Mouse (Mus musculus) adrenal gland, adult (tissue): ENCODE results near the gene Uspl1.

Experiments
- DNase-seq, 2 experiments: peaks; one replicate each; pipeline ENCODE4 v3.0.0; 2022 to 2023; ENCODE audit warnings: low spot score in 1 of 2; ENCODE audit not compliant: inconsistent age in 2 of 2

Uspl1 gene

DNA sequence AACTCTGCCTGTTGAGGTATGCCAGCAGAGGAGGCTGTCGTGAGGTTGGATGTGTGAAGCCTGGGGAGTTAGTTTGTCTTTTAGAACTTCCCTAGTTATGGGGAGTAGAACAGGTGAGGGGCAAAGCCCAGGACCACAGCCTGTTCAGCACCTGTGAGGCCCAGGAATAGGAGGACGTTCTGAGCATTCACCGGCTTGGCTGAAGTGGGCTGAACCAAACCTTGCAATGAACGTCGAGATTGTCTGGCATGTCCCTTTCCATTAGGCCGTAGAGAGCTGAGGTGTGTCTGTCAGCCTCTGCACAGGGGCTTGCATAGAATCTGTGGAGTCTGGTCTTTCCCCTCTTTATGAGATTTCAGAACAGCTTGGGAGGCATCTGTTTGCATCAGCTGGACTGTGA is 23.5 kb downstream of the Uspl1 start:
- DNase-seq: no peak

DNA sequence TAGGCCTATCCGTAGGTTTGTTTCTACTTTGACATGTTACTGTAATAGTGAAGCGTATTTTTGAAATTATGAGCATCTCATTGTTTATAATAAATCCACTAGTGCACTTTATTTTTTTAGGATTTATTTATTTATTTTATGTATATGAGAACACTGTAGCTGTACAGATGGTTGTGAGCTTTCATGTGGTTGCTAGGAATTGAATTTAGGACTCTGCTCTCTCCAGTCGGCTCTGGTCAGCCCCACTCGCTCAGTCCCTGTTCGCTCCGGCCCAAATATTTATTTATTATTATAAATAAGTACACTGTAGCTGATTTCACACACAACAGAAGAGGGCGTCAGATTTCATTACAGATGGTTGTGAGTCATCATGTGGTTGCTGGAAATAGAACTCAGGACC is 24.6 kb downstream of the Uspl1 start:
- no peak for DNase-seq

DNA sequence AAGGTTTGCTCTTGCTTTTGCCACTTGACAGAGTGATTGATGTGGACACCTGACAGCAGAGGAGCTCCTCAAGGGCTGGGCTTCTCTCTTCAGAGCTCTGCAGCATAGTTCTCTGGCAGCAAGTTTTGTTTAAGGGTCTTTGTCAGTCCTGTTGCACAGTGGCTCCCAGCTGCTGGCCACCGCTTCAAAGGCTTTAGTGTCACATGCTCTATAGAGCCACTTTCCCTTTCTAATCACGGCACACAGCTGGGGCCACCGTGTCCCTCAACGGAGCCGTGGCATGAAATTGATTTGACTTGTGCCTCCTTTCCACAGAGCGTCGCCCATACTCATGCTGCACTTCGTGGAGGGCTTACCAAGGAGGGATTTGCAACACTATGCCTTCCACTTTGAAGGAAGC is 25.2 kb downstream of the Uspl1 start:
- no peak for DNase-seq

DNA sequence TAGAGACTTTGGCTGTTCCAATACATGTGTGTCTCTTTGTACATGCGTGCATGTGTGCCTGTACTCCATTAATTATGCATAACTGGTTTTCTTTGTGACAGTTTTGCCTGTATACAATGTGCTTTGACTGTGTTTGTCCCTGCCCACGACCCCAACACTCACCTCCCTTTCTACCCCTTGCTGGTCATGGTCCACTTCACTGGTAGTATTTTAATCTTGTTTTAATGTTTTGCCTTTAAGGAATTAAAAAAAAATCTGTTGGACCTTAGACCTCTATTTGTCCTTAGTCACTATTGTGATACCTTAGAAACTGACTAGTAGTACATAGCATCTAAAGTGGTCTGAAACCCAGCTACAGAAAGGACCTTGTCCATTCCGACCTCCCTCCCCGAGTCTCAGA is 26.9 kb downstream of the Uspl1 start:
- no peak for DNase-seq

DNA sequence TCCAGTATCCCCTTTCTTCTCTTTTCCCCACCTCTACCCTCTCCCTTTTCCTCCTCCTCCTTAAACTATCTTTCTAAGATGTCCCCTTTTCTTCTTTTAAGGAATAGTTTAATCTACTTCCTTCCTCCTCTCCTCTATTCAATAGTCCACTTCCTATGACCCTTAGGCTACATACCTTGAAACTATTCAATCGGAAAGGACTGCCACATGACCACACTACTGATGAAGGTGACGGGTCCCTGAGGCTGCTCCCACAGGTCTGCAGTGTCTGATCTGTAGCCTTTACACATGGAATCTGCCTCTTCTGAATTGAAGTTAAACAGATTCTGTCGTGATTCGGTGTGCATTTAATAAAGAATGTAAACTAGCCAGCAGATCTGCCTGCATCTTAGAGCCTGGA is 28.7 kb downstream of the Uspl1 start:
- no peak for DNase-seq

DNA sequence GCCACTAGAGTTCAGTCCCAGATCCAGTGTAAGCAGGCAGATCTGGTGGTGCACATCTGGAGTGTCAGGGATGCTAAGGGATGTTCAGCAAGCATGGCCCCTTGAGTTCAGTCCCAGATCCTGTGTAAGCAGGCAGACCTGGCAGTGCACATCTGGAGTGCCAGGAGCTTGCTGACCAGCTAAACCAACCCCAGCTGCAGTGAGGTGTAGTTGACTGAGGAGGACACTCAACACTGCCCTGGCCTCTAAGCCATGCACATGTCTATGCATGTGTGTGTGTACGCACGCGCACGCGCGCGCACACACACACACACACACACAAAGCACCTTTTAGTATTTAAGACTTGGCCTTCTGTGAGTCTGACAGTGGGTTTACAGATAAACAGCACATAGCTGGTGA is 31.4 kb downstream of the Uspl1 start:
- no peak for DNase-seq

DNA sequence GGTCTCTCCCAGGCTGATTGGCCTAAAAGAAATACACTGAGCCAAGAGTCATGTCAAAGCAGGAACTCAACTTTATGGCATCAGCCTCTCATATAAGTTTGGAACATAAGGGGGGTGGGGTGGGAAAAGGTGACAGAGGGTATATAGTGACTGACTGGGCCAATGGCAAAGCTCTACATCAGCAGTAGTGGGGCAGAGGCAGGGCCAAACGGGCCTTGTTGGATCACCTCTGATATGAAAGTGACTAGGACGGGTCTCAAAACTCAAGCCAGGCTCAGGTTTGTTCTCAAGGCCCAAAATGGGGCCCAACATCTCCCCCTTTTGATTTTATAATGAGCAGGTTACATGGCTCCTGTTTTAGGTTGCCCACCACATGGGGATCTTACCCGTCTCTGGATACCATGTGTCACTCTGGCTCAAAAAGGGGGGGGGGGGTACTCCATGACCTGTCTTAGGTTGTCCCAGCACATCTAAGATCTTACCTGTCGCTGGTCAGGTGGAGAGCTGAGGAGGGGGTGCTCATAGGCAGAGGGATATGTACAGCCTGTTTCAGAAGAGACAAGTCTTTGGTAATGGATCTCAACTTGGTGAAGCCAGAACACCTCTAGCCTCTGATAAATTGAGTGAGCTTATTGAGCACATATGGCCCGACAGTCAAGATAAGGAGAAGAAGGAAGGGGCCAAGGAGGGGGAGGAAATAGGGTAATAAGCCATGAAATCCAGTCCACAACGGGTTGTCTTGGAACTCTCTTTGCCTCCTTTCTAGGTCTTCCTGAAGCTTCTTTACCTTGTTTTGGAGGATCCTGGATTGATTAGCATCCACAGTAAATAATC is 33.6 kb downstream of the Uspl1 start:
- no peak for DNase-seq

DNA sequence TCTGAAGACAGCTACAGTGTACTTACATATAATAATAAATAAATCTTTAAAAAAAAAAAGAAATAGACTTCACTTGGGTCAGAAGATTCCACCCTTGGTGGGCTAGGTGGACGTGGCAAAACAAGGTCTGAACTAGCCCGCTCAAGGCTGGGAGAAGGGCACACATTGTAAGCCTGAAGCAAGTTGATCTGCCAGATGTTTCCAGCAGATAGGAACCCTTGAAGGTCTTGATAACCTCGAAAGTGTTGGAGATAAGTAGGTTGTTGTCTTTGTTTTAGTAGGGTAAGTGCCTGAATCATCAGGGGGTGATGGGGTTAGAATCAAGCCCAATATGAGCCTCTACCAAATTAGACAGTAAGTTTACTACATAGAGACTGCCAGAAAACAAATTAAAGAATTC is 35.3 kb downstream of the Uspl1 start:
- DNase-seq: no peak

DNA sequence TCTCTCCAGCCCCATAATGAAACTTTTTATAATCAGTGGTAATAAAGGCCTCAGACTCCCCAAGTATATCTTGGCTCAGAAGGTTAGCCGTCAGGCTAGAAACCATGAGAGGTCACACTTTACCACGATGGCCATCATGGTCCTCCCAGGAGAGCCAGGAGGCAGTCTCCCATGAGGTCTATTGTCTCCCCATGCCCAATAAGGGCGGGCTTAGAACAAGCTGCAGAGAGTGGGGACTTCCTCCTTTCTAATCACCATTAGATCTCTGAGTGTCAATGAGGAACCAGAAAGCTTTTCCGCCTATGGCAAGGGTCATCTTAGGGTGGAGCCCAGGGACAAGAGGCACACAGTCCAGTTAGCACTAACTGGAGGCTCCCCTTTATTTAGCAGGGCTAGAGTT is 37.2 kb downstream of the Uspl1 start:
- no peak for DNase-seq

DNA sequence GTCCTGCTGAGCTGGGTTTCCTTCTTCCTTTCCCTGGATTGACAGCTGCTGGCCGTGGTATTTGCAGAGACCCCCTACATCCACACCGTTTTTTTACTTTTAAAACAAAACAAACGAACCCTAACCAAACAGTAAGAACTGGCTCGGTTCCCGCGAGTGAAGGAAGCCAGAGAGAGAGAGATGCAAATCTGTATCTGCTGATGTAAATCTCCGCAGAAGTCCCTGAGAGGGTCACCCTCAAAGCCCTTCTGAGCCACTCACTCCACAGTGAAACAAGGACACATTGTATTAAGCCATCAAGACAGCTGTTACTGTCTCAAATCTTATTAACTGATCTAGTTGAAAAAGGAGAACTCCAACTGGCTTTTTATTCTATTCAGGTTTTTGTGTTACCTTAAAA is 40.5 kb downstream of the Uspl1 start:
- no peak for DNase-seq

DNA sequence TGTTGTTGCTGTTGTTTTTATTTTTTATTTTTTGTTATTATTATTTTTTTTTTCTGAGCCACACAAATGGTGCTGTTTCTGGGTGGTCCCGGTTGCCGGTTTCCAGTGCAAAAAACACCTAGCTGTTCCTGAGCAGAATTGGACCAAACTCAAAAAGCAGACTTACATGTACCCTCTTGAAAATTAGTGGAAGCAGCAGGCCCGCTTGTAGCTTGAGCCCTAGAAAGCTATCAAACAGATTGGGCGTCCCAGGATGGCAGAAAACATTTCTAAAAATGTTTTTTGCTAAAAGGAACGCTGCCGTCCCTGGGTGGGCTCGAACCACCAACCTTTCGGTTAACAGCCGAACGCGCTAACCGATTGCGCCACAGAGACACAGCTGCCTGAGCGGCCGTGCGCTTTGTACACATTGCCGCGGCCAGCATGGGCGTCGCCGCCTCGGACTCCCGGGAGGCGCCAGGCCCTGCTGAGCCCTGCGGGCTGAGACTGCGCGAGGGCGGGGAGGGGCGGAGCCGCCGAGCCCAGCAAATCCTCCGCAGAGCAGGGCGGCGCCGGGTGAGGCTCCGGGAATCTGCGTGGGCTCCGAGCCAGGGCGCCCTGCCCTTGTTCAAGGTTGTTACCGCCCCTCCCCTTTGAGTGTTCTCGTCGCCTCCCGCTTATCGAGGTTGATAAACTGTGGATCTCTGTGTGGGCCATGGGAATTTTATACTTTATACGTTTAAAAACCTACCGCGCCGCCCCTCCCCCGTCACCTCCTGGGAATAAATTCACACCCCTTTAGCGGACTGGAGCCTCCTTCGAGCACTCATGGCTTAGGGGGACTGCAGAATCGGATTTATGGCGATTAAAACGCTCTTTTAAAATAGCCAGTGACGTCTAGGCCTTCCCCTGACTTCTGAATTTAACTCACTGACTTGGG is 44.8 kb downstream of the Uspl1 start:
- peak; percentile 100 for DNase-seq

DNA sequence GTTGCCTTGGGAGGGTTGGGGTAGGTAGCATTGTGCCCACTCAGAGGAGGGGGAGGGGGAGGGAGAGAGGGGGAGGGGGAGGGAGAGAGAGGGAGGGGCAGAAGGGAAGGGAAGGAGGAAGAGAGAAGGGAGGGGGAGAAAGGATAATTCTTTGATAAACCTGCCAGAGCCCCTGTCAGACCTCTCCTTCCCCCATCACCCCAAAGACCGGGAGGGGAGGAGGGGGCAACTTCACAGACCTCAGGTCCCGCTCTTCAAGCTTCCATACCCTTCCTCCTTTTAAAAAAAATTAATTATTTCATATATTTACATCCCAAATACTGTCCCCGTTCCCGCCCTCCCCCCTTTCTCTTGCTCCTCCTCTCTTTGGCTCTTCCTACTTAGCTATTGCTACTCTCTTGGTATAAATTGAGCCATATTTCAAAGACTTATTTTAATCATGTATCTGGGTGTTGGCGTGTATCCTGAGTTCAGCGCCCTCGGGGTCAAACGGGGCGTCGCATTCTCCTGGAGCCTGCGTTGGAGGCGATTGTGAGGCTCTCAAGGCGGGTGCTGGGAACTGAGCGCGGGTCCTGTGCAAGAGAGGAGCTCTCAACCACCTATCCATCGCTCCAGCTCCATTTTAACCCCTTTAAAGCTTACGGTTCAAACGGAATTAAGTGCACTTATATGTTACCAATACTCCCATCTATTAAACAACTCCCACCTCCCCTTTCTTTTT is 45.6 kb downstream of the Uspl1 start:
- peak in 1 of 2 experiments; percentile 47 for DNase-seq

DNA sequence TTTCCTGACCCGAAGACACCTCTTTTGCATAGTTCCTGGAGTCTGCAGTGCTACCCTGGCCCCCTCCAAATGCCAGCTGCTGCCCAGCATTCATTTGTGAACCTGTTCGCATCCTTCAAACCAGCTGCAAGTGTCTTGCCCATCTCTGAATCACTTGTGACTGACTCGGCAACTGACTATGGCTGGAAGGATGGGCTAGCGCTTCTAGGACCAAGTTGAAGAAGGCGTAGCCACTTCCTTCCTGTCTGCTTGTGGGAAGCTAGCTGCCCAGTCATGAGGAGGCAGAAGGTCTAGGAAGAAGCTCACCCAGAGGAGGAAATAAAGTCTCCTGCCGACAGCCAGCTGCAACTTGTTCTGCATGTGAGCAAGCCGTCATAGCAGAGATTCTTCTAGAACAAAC is 50.9 kb downstream of the Uspl1 start:
- peak in 1 of 2 experiments; percentile 41 for DNase-seq

DNA sequence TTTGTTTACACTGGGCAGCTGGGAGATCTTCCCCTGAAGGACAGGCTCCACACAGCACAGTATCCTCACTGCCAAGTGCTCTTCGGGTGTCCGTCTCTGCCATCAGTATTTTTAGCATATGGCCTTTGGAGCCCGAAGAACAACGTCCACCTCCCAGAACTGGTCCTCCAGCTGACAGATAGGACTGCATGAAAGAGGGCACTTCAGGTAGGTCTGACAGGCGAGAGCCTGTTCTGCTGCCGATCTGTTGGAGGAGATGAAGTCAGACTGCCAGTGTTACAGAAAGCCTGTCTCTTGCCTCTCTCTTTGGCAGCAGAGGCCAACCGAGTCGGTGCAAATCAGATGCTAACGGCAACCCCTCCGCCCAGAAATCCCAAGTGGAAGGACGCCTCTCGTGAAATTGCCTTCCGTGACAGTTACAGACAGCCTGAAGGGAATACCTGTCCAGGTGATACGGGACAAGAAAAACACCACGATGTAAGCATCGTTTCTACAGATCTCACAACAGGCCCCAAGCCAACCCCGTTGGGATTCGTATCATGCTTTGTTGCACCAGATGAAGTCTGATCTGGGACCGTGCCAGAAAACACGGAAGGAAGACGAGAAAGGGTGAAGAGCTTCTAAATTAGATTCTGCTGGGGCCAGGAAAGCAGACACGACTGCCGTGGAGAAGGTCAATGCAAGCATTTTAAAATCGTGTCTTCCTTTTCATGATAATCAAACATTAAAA is 53.2 kb downstream of the Uspl1 start:
- DNase-seq: no peak

DNA sequence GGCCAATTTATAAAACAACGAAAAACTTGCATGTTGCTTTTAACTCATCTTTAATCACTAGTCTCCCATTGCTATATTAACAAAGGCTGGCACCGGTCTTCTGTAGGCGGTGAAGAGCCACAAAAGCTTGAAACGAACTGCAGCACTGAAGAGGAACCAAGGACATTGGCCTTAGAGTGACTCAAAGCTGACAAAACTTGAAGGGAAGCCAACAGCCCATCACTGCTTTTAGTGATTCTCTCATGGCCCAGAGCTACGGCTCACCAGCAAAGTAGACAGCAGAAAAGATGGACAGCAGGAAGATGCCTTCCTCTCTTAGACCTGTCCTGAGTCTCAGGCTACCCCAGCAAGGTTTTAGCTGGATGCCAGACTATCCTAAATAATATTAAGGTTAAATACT is 58.3 kb downstream of the Uspl1 start:
- DNase-seq: peak; percentile 53 to 77

DNA sequence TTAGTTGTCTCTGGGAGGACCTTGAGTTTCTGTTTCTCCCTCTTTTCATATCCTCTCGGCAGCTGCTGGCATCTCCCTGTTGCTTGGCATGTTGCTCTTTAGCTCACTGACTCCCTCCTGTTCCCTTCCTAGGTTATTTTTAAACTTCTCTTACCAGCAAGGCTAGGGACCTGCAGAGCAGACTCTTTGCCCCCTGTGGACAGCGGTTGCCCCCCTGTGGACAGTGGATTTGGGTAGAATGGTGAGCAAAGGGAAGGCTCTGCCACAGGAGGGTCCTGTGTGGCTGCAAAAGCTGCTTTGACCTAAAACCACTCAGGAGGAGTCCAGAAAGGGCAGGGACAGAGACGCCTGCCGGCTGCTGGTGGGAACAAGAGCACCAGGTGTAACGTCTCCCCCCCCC is 58.9 kb downstream of the Uspl1 start:
- no peak for DNase-seq

DNA sequence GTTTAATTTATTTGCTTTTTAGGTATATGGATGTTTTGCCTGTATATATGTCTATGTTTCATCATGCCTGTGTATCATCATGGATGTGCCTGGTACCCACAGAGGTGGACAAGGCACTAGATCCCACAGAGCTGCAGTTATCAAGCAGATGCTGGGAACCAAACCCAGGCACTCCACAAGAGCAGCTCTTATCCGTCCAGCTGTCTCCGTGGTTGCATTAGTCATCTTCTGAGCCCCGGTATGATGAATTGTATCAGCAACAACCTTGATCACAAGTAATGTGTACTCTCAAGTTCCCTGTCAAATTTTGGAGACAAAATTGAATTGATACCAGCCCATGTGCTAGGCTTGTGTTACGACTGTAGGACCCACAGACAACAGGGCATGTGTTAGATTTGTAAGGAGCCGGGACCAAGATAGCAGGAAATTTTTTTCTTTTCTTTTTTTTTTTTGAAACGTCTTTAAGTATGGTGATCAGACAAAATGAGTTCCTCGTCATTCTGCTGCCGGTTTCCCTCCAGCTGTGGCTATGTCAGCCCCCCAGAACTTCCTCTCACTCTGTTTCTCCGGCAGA is 61.3 kb downstream of the Uspl1 start:
- peak; percentile 39 to 72 for DNase-seq

DNA sequence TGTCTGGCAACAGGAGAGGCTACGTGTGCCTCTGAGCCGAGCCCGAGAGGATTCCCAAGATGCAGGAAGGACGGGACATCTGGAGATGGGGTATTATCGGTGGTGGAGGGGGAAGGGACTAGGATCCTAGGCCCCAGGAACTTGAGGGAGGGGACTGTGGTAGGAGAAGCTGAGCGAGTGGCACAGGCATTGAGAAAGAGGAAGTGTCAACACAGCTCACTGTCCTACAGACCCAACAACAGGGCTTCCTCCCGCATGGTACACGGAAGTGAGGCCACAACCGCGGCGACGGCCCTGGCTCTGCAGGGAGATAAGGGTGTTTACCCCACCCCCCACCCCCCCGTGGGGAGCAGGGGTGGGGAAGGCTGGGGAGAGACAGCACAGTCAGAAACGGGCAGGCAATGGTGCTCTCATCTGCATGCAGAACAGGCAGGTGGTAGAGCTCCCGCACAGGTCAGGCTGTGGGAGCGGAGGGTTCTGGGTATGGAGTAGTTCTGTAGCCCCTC is 61.9 kb downstream of the Uspl1 start:
- DNase-seq: peak; percentile 49 to 68

DNA sequence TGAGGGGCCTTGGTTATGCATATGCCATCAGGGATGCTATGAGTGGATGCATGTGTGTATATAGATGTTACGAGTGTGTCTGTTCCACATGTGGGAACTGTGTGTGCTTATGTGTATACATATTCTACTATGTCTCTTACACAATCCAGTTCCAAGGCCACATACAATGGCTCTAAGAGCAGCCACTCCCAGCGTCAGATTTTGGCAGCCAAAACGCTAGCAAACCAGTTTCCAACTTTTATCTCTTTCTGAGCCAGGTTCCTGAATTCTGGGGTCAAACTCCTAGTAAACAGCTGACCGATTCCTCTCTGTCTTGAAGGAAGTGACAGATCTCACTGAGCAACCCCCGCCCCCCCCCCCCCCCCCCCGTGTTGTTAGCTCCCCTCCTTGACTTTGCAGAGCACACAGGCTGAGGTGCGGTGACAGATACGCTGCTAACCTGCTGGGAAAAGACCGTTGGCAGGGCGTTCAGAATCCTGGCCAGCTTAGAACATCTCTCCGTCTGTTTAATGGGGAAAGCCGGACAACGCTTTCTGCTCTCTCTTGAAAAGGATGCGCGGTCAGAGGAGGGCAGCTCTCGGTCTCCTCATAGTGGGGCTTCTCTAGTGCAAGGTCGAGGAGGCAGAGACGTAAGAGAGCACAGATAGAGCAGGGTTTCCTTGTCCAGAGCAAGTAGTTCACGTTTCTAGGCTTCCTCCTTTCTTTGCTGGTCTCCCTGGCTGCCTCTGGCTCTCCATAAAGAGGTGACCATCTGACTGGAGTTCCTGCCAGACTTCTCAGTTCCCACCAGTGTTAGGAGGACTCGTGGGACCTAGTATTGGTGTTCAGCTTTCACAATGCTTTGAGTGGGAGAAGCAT is 63.1 kb downstream of the Uspl1 start:
- DNase-seq: no peak
